Mouse (Mus musculus): Measurements from ENCODE around the gene Nasp.

DNA sequence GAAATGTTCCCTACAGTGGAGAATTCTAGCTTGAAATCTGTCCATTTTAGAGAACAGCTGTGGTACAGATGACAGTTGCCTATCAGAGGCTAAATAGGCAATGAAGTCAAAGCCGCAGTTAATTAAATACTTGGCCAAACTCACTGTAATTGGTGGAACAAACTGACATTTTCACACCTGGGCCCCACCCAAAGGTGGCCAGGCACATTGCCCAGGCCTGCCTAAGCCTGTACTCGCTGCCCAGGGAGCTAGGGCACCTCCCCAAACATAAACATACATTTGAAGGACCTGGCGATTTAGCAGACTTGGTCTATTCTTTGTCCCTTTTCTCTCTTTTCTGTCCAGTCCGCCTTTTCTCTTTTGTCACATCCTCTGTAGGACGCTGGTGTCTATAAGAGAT is 31.4 kb downstream of the Nasp start, which contains the start of gene Ccdc17:
- no peak for TF ChIP-seq CTCF (IDR thresholded peaks at IDR 0.05; ENCODE audit: extremely low read depth, insufficient read depth, insufficient read length, insufficient replicate concordance)
- TF ChIP-seq POLR2A (IDR thresholded peaks at IDR 0.05; ENCODE audit: low read depth, low read length), result no peak
